Mouse (Mus musculus): Measurements from ENCODE around the gene Dnajb12. TPM values are rescaled to one million over a fixed set of nuclear protein-coding genes. Genes with fewer than 3 reads are reported as not detected.

Gene Dnajb12
- total RNA-seq, 2 experiments from 2014 or later: 17.3 to 21.9 TPM

DNA sequence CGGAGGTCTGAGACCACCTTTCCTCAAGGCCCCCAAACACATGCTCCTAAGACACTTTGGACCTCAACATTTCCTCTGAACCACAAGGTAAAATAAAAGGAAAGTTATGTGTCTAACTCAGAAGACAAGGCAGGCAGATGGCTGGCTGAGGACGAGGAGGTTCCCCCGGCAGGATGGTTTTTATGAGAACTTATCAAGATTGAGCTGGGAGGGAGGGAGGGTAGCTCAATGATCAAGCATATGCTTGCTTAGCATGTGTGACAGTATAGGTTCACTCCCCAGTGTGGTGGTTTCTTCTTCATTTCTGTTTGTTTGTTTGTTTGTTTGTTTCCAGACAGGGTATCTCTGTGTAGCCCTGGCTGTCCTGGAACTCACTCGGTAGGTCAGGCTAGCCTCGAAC, 67.0 kb downstream of the Dnajb12 start:
- ATAC-seq (ENCODE audit: poor library complexity, severe bottlenecking): no peak

DNA sequence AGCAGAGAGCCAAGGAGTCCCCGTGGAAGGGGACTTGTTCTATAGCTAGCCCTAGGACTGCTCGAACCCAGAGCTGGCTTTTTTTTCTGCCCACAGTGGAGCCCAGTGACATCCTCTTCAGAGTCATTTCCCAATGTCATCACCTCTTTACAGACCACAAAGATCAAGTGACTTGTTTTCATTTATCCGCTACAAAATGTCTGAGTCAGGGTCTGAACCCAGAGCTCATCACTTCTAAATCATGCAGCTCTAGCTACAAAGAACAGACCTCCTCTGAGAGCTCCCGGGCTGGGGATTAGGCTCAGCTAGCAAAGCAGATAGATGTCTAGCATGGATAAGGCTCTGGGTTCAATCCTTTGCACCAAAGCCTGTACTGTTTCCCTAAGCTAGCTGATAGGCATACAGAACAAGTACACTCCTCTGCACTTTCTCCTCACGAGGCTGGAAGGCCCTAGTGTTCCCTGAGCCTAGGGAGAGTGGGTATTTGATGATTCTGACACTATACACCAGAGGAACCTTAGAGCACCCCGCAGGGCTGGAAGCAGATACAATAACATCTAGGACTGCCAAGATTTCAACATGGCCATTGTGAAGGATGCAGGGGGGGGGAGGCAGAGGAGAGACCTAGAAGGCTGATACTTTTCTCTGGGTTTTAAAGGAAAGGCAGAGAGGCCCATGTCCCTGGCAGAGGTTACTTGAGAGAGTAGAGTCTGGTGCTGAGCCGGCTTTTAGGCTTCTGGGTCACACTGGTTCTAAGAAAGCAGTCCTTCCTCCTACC, 68.1 kb downstream of the Dnajb12 start:
- no peak for ATAC-seq (ENCODE audit: poor library complexity, severe bottlenecking)

DNA sequence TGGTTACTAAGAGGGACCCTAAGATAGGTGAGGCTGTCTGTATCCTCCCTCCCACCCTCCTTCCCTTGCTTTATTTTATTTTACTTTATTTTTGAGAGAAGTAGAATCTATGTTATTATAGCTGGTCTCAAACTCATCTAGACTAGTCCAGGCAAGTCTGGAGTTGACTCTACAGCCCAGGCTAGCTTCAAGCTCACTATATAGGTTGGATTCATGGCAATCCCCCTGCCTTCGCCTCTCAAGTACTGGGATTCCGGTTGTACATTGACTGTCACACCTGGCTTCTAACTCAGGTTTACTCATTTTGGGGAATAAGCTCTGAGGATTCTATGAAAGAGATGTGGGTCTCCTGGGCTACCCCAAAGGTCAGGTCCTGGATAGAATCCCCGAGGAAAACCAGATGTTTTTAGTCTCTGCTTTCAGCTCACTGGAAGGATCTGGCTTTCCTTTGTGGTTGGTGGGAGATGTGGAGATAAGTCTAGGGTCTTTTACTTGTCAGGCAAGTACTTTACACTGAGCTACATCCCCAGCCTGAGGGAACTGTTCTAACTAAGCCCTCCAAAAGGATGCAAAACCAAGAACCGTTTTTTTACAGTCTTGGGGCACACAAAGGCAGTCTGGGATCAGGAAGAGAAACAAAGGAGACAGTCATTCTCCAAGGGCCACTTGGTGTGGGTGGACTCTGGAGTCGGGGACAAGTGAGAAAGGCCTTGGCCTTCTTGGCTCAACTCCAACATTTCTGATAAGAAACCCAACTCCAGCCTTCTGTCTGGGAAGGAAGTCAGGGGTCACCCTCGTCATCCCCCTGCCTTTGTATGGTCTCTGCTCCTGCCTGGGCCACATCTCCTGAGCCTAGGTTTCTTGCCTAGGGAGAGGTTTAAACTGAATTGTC, 69.3 kb downstream of the Dnajb12 start:
- no peak for ATAC-seq (ENCODE audit: poor library complexity, severe bottlenecking)

Other genes with a start within 250 kb of the Dnajb12 start
- 29.7 and 34.2 TPM in 2 replicates for gene Micu1, start 177.1 kb upstream of the Dnajb12 start, total RNA-seq (2015)
- 42.2 and 58.8 TPM in 2 replicates for gene Micu1, start 177.1 kb upstream of the Dnajb12 start, total RNA-seq (2017)
- gene Ddit4, start 72.3 kb downstream of the Dnajb12 start, total RNA-seq (2015): 2.2 and 2.4 TPM in 2 replicates
- gene Ddit4, start 72.3 kb downstream of the Dnajb12 start, total RNA-seq (2017): 0.94 and 1.2 TPM in 2 replicates
- gene Ascc1, start 123.2 kb downstream of the Dnajb12 start, total RNA-seq (2015): 25.7 and 29.9 TPM in 2 replicates
- 24.3 and 27.0 TPM in 2 replicates for gene Ascc1, start 123.2 kb downstream of the Dnajb12 start, total RNA-seq (2017)
- 45.9 and 57.2 TPM in 2 replicates for gene Anapc16, start 123.6 kb downstream of the Dnajb12 start, total RNA-seq (2015)
- 35.2 and 39.4 TPM in 2 replicates for gene Anapc16, start 123.6 kb downstream of the Dnajb12 start, total RNA-seq (2017)
- 0.11 and 0.20 TPM in 2 replicates for gene Spock2, start 226.7 kb downstream of the Dnajb12 start, total RNA-seq (2015)
- 0.04 and 0.07 TPM in 2 replicates for gene Spock2, start 226.7 kb downstream of the Dnajb12 start, total RNA-seq (2017)

All from megakaryocyte, adult 5-6 weeks (primary cell).